ENCODE assay signal across 8 mouse cellular contexts in genomic region chr1:74855651-74856438, GRCm38 (mm10). TPM values are rescaled to one million over a fixed set of nuclear protein-coding genes. Genes with fewer than 3 reads are reported as not detected.
DNase-seq lines count a peak whose midpoint lies in the region; ATAC-seq and TF ChIP-seq lines count a peak whose summit lies in the region.

No protein-coding gene starts in this region.

- TF ChIP-seq POLR2A in kidney, adult 2 months (IDR thresholded peaks at IDR 0.05; ENCODE audit: low read depth, low read length), result no peak

- DNase-seq in kidney, adult 2 months, result no peak
- no peak for DNase-seq in kidney, adult 18-20 months
- DNase-seq in B cell, adult 2 months, result peak; percentile 20 to 34
- DNase-seq in cerebellum, adult 11-12 months, result peak; percentile 67
- DNase-seq in liver, embryonic 13.5 days, result no peak
- no peak for DNase-seq in spleen, adult 12 weeks (ENCODE audit: low spot score)

- no peaks in the 10 kb centered on the region for H3K36me3 ChIP-seq in kidney, adult 2 months (ENCODE audit: control insufficient read depth, insufficient read depth, low read length)
- no peaks in the 10 kb centered on the region for H3K36me3 ChIP-seq in forebrain, embryonic 16.5 days (ENCODE audit: control insufficient read depth, insufficient read depth)
- no peaks in the 10 kb centered on the region for H3K36me3 ChIP-seq in liver, embryonic 13.5 days
- H3K36me3 ChIP-seq in stomach, embryonic 14.5 days (ENCODE audit: control insufficient read depth, insufficient read depth, low read length), result no peaks in the 10 kb centered on the region

- no peak for ATAC-seq in forebrain, embryonic 16.5 days
- no peak for ATAC-seq in liver, embryonic 13.5 days (ENCODE audit: low read depth)
- ATAC-seq in stomach, embryonic 14.5 days (ENCODE audit: insufficient number of reproducible peaks, insufficient read depth, low FRiP score, low read depth), result no peak

- WGBS in kidney, adult 2 months, result 2% methylated on average over 70 of the region's 74 CpGs
- WGBS in forebrain, embryonic 16.5 days, result under 1% methylated on average over 74 of the region's 74 CpGs
- 3% methylated on average over 74 of the region's 74 CpGs for WGBS in liver, embryonic 13.5 days (ENCODE audit: insufficient replicate concordance)
- WGBS in stomach, embryonic 14.5 days, result under 1% methylated on average over 73 of the region's 74 CpGs

- peaks cover 4% of the 10 kb centered on the region; the same call in 1 of the 2 replicates for H3K4me1 ChIP-seq in kidney, adult 2 months (ENCODE audit: control insufficient read depth, insufficient read depth, low read length)
- H3K4me1 ChIP-seq in forebrain, embryonic 16.5 days (replicated peaks; ENCODE audit: control insufficient read depth, insufficient read depth, low read length), result peaks cover 52% of the 10 kb centered on the region
- peaks cover 15% of the 10 kb centered on the region for H3K4me1 ChIP-seq in liver, embryonic 13.5 days (replicated peaks)
- peaks cover 22% of the 10 kb centered on the region for H3K4me1 ChIP-seq in stomach, embryonic 14.5 days (ENCODE audit: control insufficient read depth, insufficient read depth, low read length)

- H3K27me3 ChIP-seq in kidney, adult 2 months (replicated peaks; ENCODE audit: control insufficient read depth, insufficient read depth, low read length), result peaks cover 17% of the 10 kb centered on the region
- H3K27me3 ChIP-seq in forebrain, embryonic 16.5 days (replicated peaks; ENCODE audit: control insufficient read depth, insufficient read depth, low read length), result peaks cover 38% of the 10 kb centered on the region
- peaks cover 100% of the 10 kb centered on the region for H3K27me3 ChIP-seq in liver, embryonic 13.5 days
- H3K27me3 ChIP-seq in stomach, embryonic 14.5 days (ENCODE audit: control insufficient read depth, insufficient read depth, low read length), result peaks cover 69% of the 10 kb centered on the region

- H3K4me3 ChIP-seq in kidney, adult 2 months (ENCODE audit: insufficient read depth, low read depth, low read length), result 0 out of 2 replicates have a peak overlapping the region, but pooled peaks have one; percentile 8
- peak overlapping the region; percentile 88 for H3K4me3 ChIP-seq in forebrain, embryonic 16.5 days (replicated peaks; ENCODE audit: low read length)
- H3K4me3 ChIP-seq in liver, embryonic 13.5 days (replicated peaks), result peak overlapping the region; percentile 53
- H3K4me3 ChIP-seq in stomach, embryonic 14.5 days (ENCODE audit: low read depth, low read length), result peak overlapping the region; percentile 40

- H3K9me3 ChIP-seq in forebrain, embryonic 16.5 days (ENCODE audit: control insufficient read depth, low read length), result no peaks in the 10 kb centered on the region
- H3K9me3 ChIP-seq in liver, embryonic 13.5 days (replicated peaks), result no peaks in the 10 kb centered on the region
- no peaks in the 10 kb centered on the region for H3K9me3 ChIP-seq in stomach, embryonic 14.5 days (ENCODE audit: control insufficient read depth, low read depth, low read length)

- peak overlapping the region; percentile 90 for H3K9ac ChIP-seq in forebrain, embryonic 16.5 days (replicated peaks; ENCODE audit: low read depth, low read length)
- no peak overlapping the region for H3K9ac ChIP-seq in liver, embryonic 13.5 days
- no peak overlapping the region for H3K9ac ChIP-seq in stomach, embryonic 14.5 days (replicated peaks; ENCODE audit: low read depth, low read length)

- H3K4me2 ChIP-seq in forebrain, embryonic 16.5 days (ENCODE audit: low read length), result peak overlapping the region; percentile 83
- peak overlapping the region; percentile 69 for H3K4me2 ChIP-seq in liver, embryonic 13.5 days
- peak overlapping the region; percentile 80 for H3K4me2 ChIP-seq in stomach, embryonic 14.5 days (replicated peaks; ENCODE audit: low read depth, low read length)

- no peak for TF ChIP-seq CTCF in kidney, adult 2 months (conservative IDR thresholded peaks at IDR 0.05; ENCODE audit: insufficient read depth, insufficient read length, low read depth, low read length)

- no peak overlapping the region for H3K27ac ChIP-seq in kidney, adult 2 months (ENCODE audit: insufficient read depth, low read depth, low read length)
- no peak overlapping the region for H3K27ac ChIP-seq in forebrain, embryonic 16.5 days (ENCODE audit: low read length)
- H3K27ac ChIP-seq in liver, embryonic 13.5 days, result no peak overlapping the region
- no peak overlapping the region for H3K27ac ChIP-seq in stomach, embryonic 14.5 days (ENCODE audit: low read length)

RNA-seq across cellular contexts. Expression of gene Cdk5r2, which starts 1.1 kb away (rescaled TPM):
- polyA plus RNA-seq in kidney, adult 2 months (2012; rRNA removed), result 0.14 and 0.31 TPM in 2 replicates
- polyA plus RNA-seq in forebrain, embryonic 16.5 days (2015; fragmentation: Nextera tagmentation; extraction: Ambion mirVana), result 2.2 and 2.8 TPM in 2 replicates
- polyA plus RNA-seq in liver, embryonic 13.5 days (2015; fragmentation: Nextera tagmentation; extraction: Ambion mirVana), result not detected in 2 replicates
- 0.33 and 0.46 TPM in 2 replicates for polyA plus RNA-seq in stomach, embryonic 14.5 days (2014; fragmentation: Nextera tagmentation; extraction: Ambion mirVana)

RNA-seq across cellular contexts. Expression of gene Fev, which starts 29.4 kb away (rescaled TPM):
- not detected in 2 replicates for polyA plus RNA-seq in kidney, adult 2 months (2012; rRNA removed)
- not detected in 2 replicates for polyA plus RNA-seq in forebrain, embryonic 16.5 days (2015; fragmentation: Nextera tagmentation; extraction: Ambion mirVana)
- 0.06 and 0.07 TPM in 2 replicates for polyA plus RNA-seq in liver, embryonic 13.5 days (2015; fragmentation: Nextera tagmentation; extraction: Ambion mirVana)
- polyA plus RNA-seq in stomach, embryonic 14.5 days (2014; fragmentation: Nextera tagmentation; extraction: Ambion mirVana), result 1.2 TPM in 1 of 2 replicates, not detected in the other

RNA-seq across cellular contexts. Expression of gene Cryba2, which starts 37.1 kb away (rescaled TPM):
- polyA plus RNA-seq in kidney, adult 2 months (2012; rRNA removed), result not detected in 2 replicates
- not detected in 2 replicates for polyA plus RNA-seq in forebrain, embryonic 16.5 days (2015; fragmentation: Nextera tagmentation; extraction: Ambion mirVana)
- polyA plus RNA-seq in liver, embryonic 13.5 days (2015; fragmentation: Nextera tagmentation; extraction: Ambion mirVana), result not detected in 2 replicates
- 0.36 and 0.38 TPM in 2 replicates for polyA plus RNA-seq in stomach, embryonic 14.5 days (2014; fragmentation: Nextera tagmentation; extraction: Ambion mirVana)

Comparison
In these comparisons a context has a peak if more than half of its experiments do, and no peak if none do; other contexts are left out.
1. DNase-seq: peak in B cell, adult 2 months (2 of 2) and cerebellum, adult 11-12 months (single experiment); none in kidney, adult 2 months (single experiment), kidney, adult 18-20 months (single experiment), liver, embryonic 13.5 days (single experiment) and spleen, adult 12 weeks (single experiment).
2. H3K4me3 ChIP-seq: peak in every context shown above with its lines; median percentile 88 in forebrain, embryonic 16.5 days; 53 in liver, embryonic 13.5 days; 40 in stomach, embryonic 14.5 days; 8 in kidney, adult 2 months.
3. Peak in every context shown above with its lines, with median percentiles within 50 percentile points of each other: H3K4me2 ChIP-seq.